Mouse (Mus musculus) intestine, embryonic 14.5 days (tissue): ENCODE results near the gene Oaf. TPM values are rescaled to one million over a fixed set of nuclear protein-coding genes. Genes with fewer than 3 reads are reported as not detected.

Experiments used
- ATAC-seq: fragments of 200-750 bp; cut with Nextera tagmentation; replicated peaks from 2 replicates; pipeline ENCODE4 v1.8.0; 2017; ENCODE audit warnings: low read depth, moderate number of reproducible peaks, moderate TSS enrichment, moderate library complexity; ENCODE audit not compliant: low FRiP score, low TSS enrichment
- DNase-seq: peaks from one replicate; pipeline ENCODE4 v3.0.0-alpha.2; 2018; ENCODE audit warnings: low spot score
- H3K27ac ChIP-seq: fragments of 300-500 bp; sonication (generic); 2 replicates; pipeline ENCODE4 v1.5.1; 2014; ENCODE audit warnings: low read depth, mild to moderate bottlenecking, control low read depth
- H3K27me3 ChIP-seq: fragments of 300-500 bp; sonication (generic); replicated peaks from 2 replicates; pipeline ENCODE4 v1.6.1; 2014; ENCODE audit warnings: low read length, control low read depth; ENCODE audit not compliant: control insufficient read depth, insufficient read depth
- H3K36me3 ChIP-seq: fragments of 300-500 bp; sonication (generic); 2 replicates; pipeline ENCODE4 v1.6.1; 2014; ENCODE audit warnings: low read length, control low read depth; ENCODE audit not compliant: control insufficient read depth, insufficient read depth
- H3K4me1 ChIP-seq: fragments of 300-500 bp; sonication (generic); replicated peaks from 2 replicates; pipeline ENCODE4 v1.6.1; 2014; ENCODE audit warnings: low read length, control low read depth, mixed read lengths; ENCODE audit not compliant: control insufficient read depth, insufficient read depth
- H3K4me2 ChIP-seq: fragments of 300-500 bp; sonication (generic); 2 replicates; pipeline ENCODE4 v1.6.1; 2014; ENCODE audit warnings: low read length
- H3K4me3 ChIP-seq: fragments of 300-500 bp; sonication (generic); 2 replicates; pipeline ENCODE4 v1.5.1; 2014; ENCODE audit warnings: low read depth, low read length, control low read depth, mixed read lengths
- H3K9ac ChIP-seq: fragments of 300-500 bp; sonication (generic); 2 replicates; pipeline ENCODE4 v1.6.1; 2014; ENCODE audit warnings: mild to moderate bottlenecking, low read length
- H3K9me3 ChIP-seq: fragments of 300-500 bp; sonication (generic); 2 replicates; pipeline ENCODE4 v1.6.1; 2016; ENCODE audit warnings: low read length, control low read depth; ENCODE audit not compliant: control insufficient read depth
- WGBS: fragments of 180-500 bp; shearing (Covaris S2); extraction: QIAGEN DNeasy Blood & Tissue Kit; methylation state at CpG from one replicate; pipeline ENCODE4 v1.1.7; 2014; 5-methylcytosine and 5-hydroxymethylcytosine counted together
- polyA plus RNA-seq: library from polyadenylated mRNA; unstranded; fragments of >200 nt; fragmentation: Nextera tagmentation; extraction: Ambion mirVana; gene quantifications from 2 replicates; pipeline ENCODE4 v1.2.1, GENCODE M21; 2014

Oaf gene
- polyA plus RNA-seq, 1 experiment from 2014 or later: 108 TPM

- no peak for ATAC-seq
- no peak overlapping the region for H3K9ac ChIP-seq
- peak overlapping the region; percentile 89 for H3K27ac ChIP-seq
- H3K9me3 ChIP-seq: no peaks in the 10 kb centered on the region
- peak overlapping the region; percentile 38 for H3K4me2 ChIP-seq
- H3K27me3 ChIP-seq: no peaks in the 10 kb centered on the region
- peaks cover 33% of the 10 kb centered on the region for H3K36me3 ChIP-seq
- 35% methylated on average over 5 of the region's 5 CpGs for WGBS
- no peak overlapping the region for H3K4me3 ChIP-seq
- peaks cover 77% of the 10 kb centered on the region for H3K4me1 ChIP-seq
- DNase-seq: no peak
Measured at GRCm38 (mm10) chr9:43233044-43233443, 6.7 kb downstream of the Oaf start.

GRCm38 (mm10) chr9:43232286-43232685 is 7.4 kb downstream of the Oaf start:
- Histone ChIP-seq H3K4me3 (no peak overlapping the region), H3K36me3 (peaks cover 35% of the 10 kb centered on the region), H3K9ac (no peak overlapping the region), H3K9me3 (no peaks in the 10 kb centered on the region), H3K4me2 (peak overlapping the region; percentile 38), H3K4me1 (peaks cover 75% of the 10 kb centered on the region), H3K27ac (peak overlapping the region; percentile 89), H3K27me3 (no peaks in the 10 kb centered on the region)
- 8% methylated on average over 5 of the region's 5 CpGs for WGBS
- DNase-seq (no peak), ATAC-seq (peak; percentile 44)

- peak; percentile 75 for ATAC-seq
- peak overlapping the region; percentile 38 for H3K4me2 ChIP-seq
- peak; percentile 77 for DNase-seq
- peak overlapping the region; percentile 89 for H3K27ac ChIP-seq
- peaks cover 75% of the 10 kb centered on the region for H3K4me1 ChIP-seq
- H3K36me3 ChIP-seq: peaks cover 36% of the 10 kb centered on the region
- H3K9me3 ChIP-seq: no peaks in the 10 kb centered on the region
- H3K9ac ChIP-seq: peak overlapping the region; percentile 37; the same call in 1 of the 2 replicates
- WGBS: 21% methylated on average over 4 of the region's 4 CpGs
- H3K4me3 ChIP-seq: 0 out of 2 replicates have a peak overlapping the region, but pooled peaks have one; percentile 1
- H3K27me3 ChIP-seq: no peaks in the 10 kb centered on the region
Measured at GRCm38 (mm10) chr9:43231805-43232204, 7.9 kb downstream of the Oaf start.

GRCm38 (mm10) chr9:43230886-43231285 is 8.8 kb downstream of the Oaf start:
- no peaks in the 10 kb centered on the region for H3K9me3 ChIP-seq
- peaks cover 31% of the 10 kb centered on the region for H3K36me3 ChIP-seq
- H3K4me1 ChIP-seq: peaks cover 80% of the 10 kb centered on the region
- ATAC-seq (0 out of 2 replicates have a peak, but pooled peaks have one; percentile 13), DNase-seq (peak; percentile 66)
- H3K27ac ChIP-seq: peak overlapping the region; percentile 89
- H3K4me3 ChIP-seq: no peak overlapping the region
- no peaks in the 10 kb centered on the region for H3K27me3 ChIP-seq
- 23% methylated on average over 4 of the region's 4 CpGs for WGBS
- H3K9ac ChIP-seq: peak overlapping the region; percentile 37; the same call in 1 of the 2 replicates
- H3K4me2 ChIP-seq: peak overlapping the region; percentile 38

- no peaks in the 10 kb centered on the region for H3K27me3 ChIP-seq
- ATAC-seq (no peak), DNase-seq (no peak)
- H3K36me3 ChIP-seq: peaks cover 27% of the 10 kb centered on the region
- H3K4me2 ChIP-seq: no peak overlapping the region
- H3K9ac ChIP-seq: no peak overlapping the region
- peaks cover 89% of the 10 kb centered on the region for H3K4me1 ChIP-seq
- H3K4me3 ChIP-seq: no peak overlapping the region
- no peak overlapping the region for H3K27ac ChIP-seq
- H3K9me3 ChIP-seq: no peaks in the 10 kb centered on the region
- WGBS: 72% methylated on average over 7 of the region's 7 CpGs
Measured at GRCm38 (mm10) chr9:43229962-43230361, 9.7 kb downstream of the Oaf start.

GRCm38 (mm10) chr9:43229398-43229895 is 10.3 kb downstream of the Oaf start:
- no peak for DNase-seq
- H3K9ac ChIP-seq: no peak overlapping the region
- H3K4me3 ChIP-seq: no peak overlapping the region
- H3K27me3 ChIP-seq: no peaks in the 10 kb centered on the region
- H3K9me3 ChIP-seq: no peaks in the 10 kb centered on the region
- no peak for ATAC-seq
- peaks cover 90% of the 10 kb centered on the region for H3K4me1 ChIP-seq
- peaks cover 27% of the 10 kb centered on the region for H3K36me3 ChIP-seq
- 91% methylated on average over 10 of the region's 10 CpGs for WGBS
- H3K27ac ChIP-seq: no peak overlapping the region
- no peak overlapping the region for H3K4me2 ChIP-seq

- ATAC-seq (no peak), DNase-seq (no peak)
- no peak overlapping the region for H3K9ac ChIP-seq
- H3K27me3 ChIP-seq: no peaks in the 10 kb centered on the region
- no peaks in the 10 kb centered on the region for H3K9me3 ChIP-seq
- peaks cover 29% of the 10 kb centered on the region for H3K36me3 ChIP-seq
- 91% methylated on average over 2 of the region's 2 CpGs for WGBS
- no peak overlapping the region for H3K4me2 ChIP-seq
- no peak overlapping the region for H3K27ac ChIP-seq
- H3K4me1 ChIP-seq: peaks cover 85% of the 10 kb centered on the region
- no peak overlapping the region for H3K4me3 ChIP-seq
Measured at GRCm38 (mm10) chr9:43228745-43229144, 11.0 kb downstream of the Oaf start.

GRCm38 (mm10) chr9:43227626-43228025 is 12.1 kb downstream of the Oaf start:
- H3K9me3 ChIP-seq: no peaks in the 10 kb centered on the region
- ATAC-seq: no peak
- DNase-seq: no peak
- 0 out of 2 replicates have a peak overlapping the region, but pooled peaks have one; percentile 38 for H3K27ac ChIP-seq
- H3K4me1 ChIP-seq: peaks cover 74% of the 10 kb centered on the region
- no peak overlapping the region for H3K9ac ChIP-seq
- no peak overlapping the region for H3K4me3 ChIP-seq
- no peak overlapping the region for H3K4me2 ChIP-seq
- peaks cover 36% of the 10 kb centered on the region for H3K36me3 ChIP-seq
- H3K27me3 ChIP-seq: no peaks in the 10 kb centered on the region
- WGBS: 78% methylated on average over 8 of the region's 8 CpGs

- Histone ChIP-seq H3K36me3 (peaks cover 45% of the 10 kb centered on the region), H3K9ac (no peak overlapping the region), H3K4me3 (no peak overlapping the region), H3K27me3 (no peaks in the 10 kb centered on the region), H3K4me1 (peaks cover 68% of the 10 kb centered on the region), H3K4me2 (no peak overlapping the region), H3K9me3 (no peaks in the 10 kb centered on the region), H3K27ac (peak overlapping the region; percentile 67)
- DNase-seq (peak; percentile 75), ATAC-seq (peak; percentile 45)
- 54% methylated on average over 9 of the region's 9 CpGs for WGBS
Measured at GRCm38 (mm10) chr9:43226573-43227160, 13.0 kb downstream of the Oaf start.
